Mouse (Mus musculus) thymus, adult 2 months (tissue): Measurements from ENCODE around the gene Ctps.

Source experiments
- CTCF ChIP-seq: fragments of 200-500 bp; IDR thresholded peaks from 2 replicates; pipeline ENCODE4 v1.5.1; 2012; ENCODE audit warnings: mild to moderate bottlenecking, control low read depth, low read length, moderate library complexity, borderline replicate concordance; ENCODE audit not compliant: control insufficient read depth, poor library complexity, insufficient read depth; ENCODE audit errors: extremely low read depth
- POLR2A ChIP-seq: fragments of 200-500 bp; IDR thresholded peaks from 2 replicates; pipeline ENCODE4 v1.6.1; 2012; ENCODE audit warnings: mild to moderate bottlenecking, low read length, control low read depth, moderate library complexity; ENCODE audit not compliant: control insufficient read depth, poor library complexity, insufficient read depth; ENCODE audit errors: extremely low read depth

- no peak for TF ChIP-seq POLR2A
- no peak for TF ChIP-seq CTCF
These were observed 63.1 kb downstream of the Ctps start for GRCm38 (mm10) chr4:120506955-120507354.
